Mouse (Mus musculus) mouse embryonic stem cell (cell line): ENCODE data around the gene Ddost.

Experiments
- in situ Hi-C, 2 experiments: fragments of 300-500 bp; cut with MboI; formaldehyde crosslinking; loops; 1 replicate in 1 of 2; 3 replicates in 1 of 2; pipeline ENCODE4 v1.14.3; 2019 to 2020; ENCODE audit warnings: low sequenced_read_pairs in 2 of 2, low pct_unique_long_range_greater_than_20kb in 1 of 2, mixed read lengths in 1 of 2; ENCODE audit not compliant: unreplicated experiment in 1 of 2

Ddost gene

GRCm38 (mm10) chr4:138327891-138328470 is 23.5 kb downstream of the Ddost start:
- in situ Hi-C loops = no loop called here

- in situ Hi-C loops = no loop called here
These were observed 25.7 kb downstream of the Ddost start for GRCm38 (mm10) chr4:138330264-138330671.

GRCm38 (mm10) chr4:138331647-138332046 is 27.1 kb downstream of the Ddost start:
- in situ Hi-C loops = no loop called here

GRCm38 (mm10) chr4:138333135-138333534 is 28.6 kb downstream of the Ddost start:
- in situ Hi-C loops = no loop called here

GRCm38 (mm10) chr4:138335036-138335435 is 30.5 kb downstream of the Ddost start:
- in situ Hi-C loops = no loop called here

- in situ Hi-C loops = no loop called here
These were observed 31.1 kb downstream of the Ddost start for GRCm38 (mm10) chr4:138335648-138336047.

- in situ Hi-C loops = no loop called here
These were observed 32.3 kb downstream of the Ddost start for GRCm38 (mm10) chr4:138336876-138337275.

GRCm38 (mm10) chr4:138337341-138337740 is 32.8 kb downstream of the Ddost start:
- in situ Hi-C loops = no loop called here

GRCm38 (mm10) chr4:138339963-138340362 is 35.4 kb downstream of the Ddost start:
- in situ Hi-C loops = no loop called here

- in situ Hi-C loops = no loop called here
These were observed 36.9 kb downstream of the Ddost start for GRCm38 (mm10) chr4:138341393-138341792.

GRCm38 (mm10) chr4:138342048-138342447 is 37.5 kb downstream of the Ddost start:
- in situ Hi-C loops = no loop called here

- in situ Hi-C loops = no loop called here
These were observed 38.2 kb downstream of the Ddost start for GRCm38 (mm10) chr4:138342778-138343177.

- in situ Hi-C loops = no loop called here
These were observed 38.9 kb downstream of the Ddost start for GRCm38 (mm10) chr4:138343341-138343837.

GRCm38 (mm10) chr4:138344891-138345545 is 40.5 kb downstream of the Ddost start:
- in situ Hi-C loops = no loop called here

GRCm38 (mm10) chr4:138347280-138347679 is 42.8 kb downstream of the Ddost start:
- in situ Hi-C loops = no loop called here

GRCm38 (mm10) chr4:138348716-138349115 is 44.2 kb downstream of the Ddost start:
- in situ Hi-C loops = no loop called here

GRCm38 (mm10) chr4:138351821-138352220 is 47.3 kb downstream of the Ddost start:
- in situ Hi-C loops = no loop called here

GRCm38 (mm10) chr4:138352692-138353091 is 48.2 kb downstream of the Ddost start:
- in situ Hi-C loops = no loop called here

- in situ Hi-C loops = no loop called here
These were observed 49.1 kb downstream of the Ddost start for GRCm38 (mm10) chr4:138353438-138354171.
